Mouse (Mus musculus) C2C12 (cell line): ENCODE measurements around the gene Svs3a. TPM values are rescaled to one million over a fixed set of nuclear protein-coding genes. Genes with fewer than 3 reads are reported as not detected.
"Not testable (repeated sequence)": the region's sequence is repeated elsewhere in the genome, so short reads cannot be mapped to it uniquely, and the experiment has no call there.

Source experiments
- H3K27me3 ChIP-seq: one replicate; pipeline ENCODE4 v1.6.1; 2011; ENCODE audit not compliant: control insufficient read depth, insufficient read depth, insufficient read length
- H3K36me3 ChIP-seq: one replicate; pipeline ENCODE4 v1.6.1; 2011; ENCODE audit not compliant: control insufficient read depth, insufficient read depth
- H3K4me3 ChIP-seq: one replicate; pipeline ENCODE4 v1.5.1; 2011; ENCODE audit warnings: mild to moderate bottlenecking, control low read depth; ENCODE audit not compliant: poor library complexity, insufficient read depth, severe bottlenecking
- H3K79me2 ChIP-seq: one replicate; pipeline ENCODE4 v1.6.1; 2011; ENCODE audit not compliant: control insufficient read depth, insufficient read depth
- H3K79me3 ChIP-seq: one replicate; pipeline ENCODE4 v1.6.1; 2011; ENCODE audit warnings: low read depth, control low read depth
- H3ac ChIP-seq: one replicate; pipeline ENCODE3; 2011; ENCODE audit warnings: low read depth; ENCODE audit not compliant: control insufficient read depth, insufficient read length
- CEBPB ChIP-seq: IDR thresholded peaks from one replicate; pipeline ENCODE4 v1.6.1; 2011; ENCODE audit warnings: low read depth, mild to moderate bottlenecking, control low read depth, moderate library complexity
- CTCF ChIP-seq: IDR thresholded peaks from one replicate; pipeline ENCODE4 v1.5.1; 2011; ENCODE audit not compliant: control insufficient read depth, insufficient read depth, insufficient read length
- FOSL1 ChIP-seq: IDR thresholded peaks from one replicate; pipeline ENCODE4 v1.8.0; 2011; ENCODE audit warnings: mild to moderate bottlenecking, low read length; ENCODE audit not compliant: poor library complexity, insufficient read depth, severe bottlenecking
- MAX ChIP-seq: IDR thresholded peaks from one replicate; pipeline ENCODE4 v1.6.1; 2011; ENCODE audit warnings: mild to moderate bottlenecking, control low read depth
- MYOD1 ChIP-seq: IDR thresholded peaks from one replicate; pipeline ENCODE4 v1.6.1; 2011; ENCODE audit warnings: low read depth; ENCODE audit not compliant: control insufficient read depth, insufficient read length
- MYOG ChIP-seq: IDR thresholded peaks from one replicate; pipeline ENCODE4 v1.6.1; 2011; ENCODE audit not compliant: control insufficient read depth, insufficient read length; ENCODE audit errors: extremely low read depth
- USF1 ChIP-seq: IDR thresholded peaks from one replicate; pipeline ENCODE4 v1.6.1; 2011; ENCODE audit warnings: low read depth, mild to moderate bottlenecking, control low read depth, moderate library complexity
- long read RNA-seq, 2 experiments: library from polyadenylated mRNA; unstranded; transcript quantifications; one replicate each; pipeline ENCODE4 v2.0.0; 2019 to 2020
- polyA plus RNA-seq: library from polyadenylated mRNA; unstranded; fragments of >200 nt; fragmentation: generic; extraction: Trizol; gene quantifications from one replicate; pipeline ENCODE4 v1.2.1, GENCODE M21; 2012; ENCODE audit warnings: missing spikeins

Gene Svs3a
- not detected for polyA plus RNA-seq
- long read RNA-seq, experiment 1 = 0 reads
- long read RNA-seq, experiment 2 = 0 reads

DNA sequence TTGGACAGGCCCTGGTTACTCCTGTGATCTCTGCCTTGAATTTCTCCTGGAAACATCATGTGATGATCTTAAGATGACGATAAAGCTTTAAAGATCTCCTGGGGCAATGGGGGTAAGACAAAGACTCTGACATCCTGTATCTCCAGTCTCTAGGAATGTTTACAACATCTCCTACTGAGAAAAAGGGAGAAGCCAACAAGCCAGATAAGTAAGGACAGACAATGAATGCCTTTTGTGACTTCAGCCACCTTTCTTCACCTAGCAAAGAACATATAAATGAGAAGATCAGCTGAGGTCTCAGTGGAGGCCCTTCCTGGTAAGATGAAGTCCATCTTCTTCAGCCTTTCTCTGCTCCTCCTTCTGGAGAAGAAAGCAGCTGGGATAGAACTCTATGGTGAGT lies at the start of gene Svs3a:
TSS of gene Svs3a (plus strand) at position 301 of the 400 bp plus-strand sequence.
- not testable (repeated sequence) for H3K36me3 ChIP-seq, H3ac ChIP-seq, H3K79me3 ChIP-seq, H3K79me2 ChIP-seq, H3K4me3 ChIP-seq
- H3K27me3 ChIP-seq = peaks cover 15% of the 10 kb centered on the region

GRCm38 (mm10) chr2:164256540-164256939 lies 32.5 kb upstream of the Svs3a start, which contains the start of gene Svs3b:
Gene Svs3b, minus strand, starts transcription at chr2:164256640.
- H3K36me3 ChIP-seq, H3K4me3 ChIP-seq, H3K27me3 ChIP-seq, H3K79me3 ChIP-seq, H3ac ChIP-seq, H3K79me2 ChIP-seq: not testable (repeated sequence)

DNA sequence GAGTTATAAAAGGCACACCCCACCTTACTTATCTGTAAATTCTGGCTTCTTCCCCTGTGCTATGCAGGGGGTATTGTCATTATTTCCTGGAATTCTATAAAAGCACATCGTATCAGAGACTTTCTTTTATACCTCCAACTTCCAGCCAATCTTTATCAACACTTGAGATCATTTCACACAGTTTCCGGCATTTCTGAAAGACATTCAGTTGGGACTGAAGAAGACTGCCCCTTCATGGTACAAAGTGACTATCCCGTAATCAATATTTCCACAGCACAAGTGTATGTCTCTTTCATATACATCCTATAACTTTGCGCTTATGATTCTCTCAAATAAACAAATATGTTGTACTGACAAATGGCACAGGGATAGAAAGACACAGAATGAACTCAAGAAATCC lies 10.7 kb upstream of the Svs3a start, which contains the start of gene Svs4:
TSS of gene Svs4 (minus strand) at position 101 of the 400 bp plus-strand sequence.
- no peak for TF ChIP-seq CTCF
- TF ChIP-seq USF1 = no peak
- no peak for TF ChIP-seq MYOG
- TF ChIP-seq FOSL1 = no peak
- TF ChIP-seq CEBPB = no peak
- TF ChIP-seq MAX = no peak
- no peak for TF ChIP-seq MYOD1
- no peaks in the 10 kb centered on the region for H3K36me3 ChIP-seq
- H3K79me2 ChIP-seq = no peaks in the 10 kb centered on the region
- no peaks in the 10 kb centered on the region for H3K79me3 ChIP-seq
- H3K27me3 ChIP-seq = no peaks in the 10 kb centered on the region
- H3K4me3 ChIP-seq = no peak within 1 kb of the TSS
- H3ac ChIP-seq = no peak within 1 kb of the TSS

GRCm38 (mm10) chr2:164312599-164312998 lies 23.5 kb downstream of the Svs3a start:
- H3K79me3 ChIP-seq = no peaks in the 10 kb centered on the region
- no peak overlapping the region for H3K4me3 ChIP-seq
- no peak overlapping the region for H3ac ChIP-seq
- H3K79me2 ChIP-seq = no peaks in the 10 kb centered on the region
- no peaks in the 10 kb centered on the region for H3K36me3 ChIP-seq
- TF ChIP-seq CEBPB (no peak), USF1 (no peak), MAX (no peak), FOSL1 (no peak), MYOG (no peak), MYOD1 (no peak), CTCF (no peak)
- H3K27me3 ChIP-seq = peaks cover 5% of the 10 kb centered on the region

- not testable (repeated sequence) for H3K79me3 ChIP-seq, H3ac ChIP-seq, H3K4me3 ChIP-seq, H3K36me3 ChIP-seq, H3K79me2 ChIP-seq
- H3K27me3 ChIP-seq = peaks cover 11% of the 10 kb centered on the region
These were observed 26.4 kb downstream of the Svs3a start for GRCm38 (mm10) chr2:164315460-164315859.

- not testable (repeated sequence) for H3K79me2 ChIP-seq, H3ac ChIP-seq, H3K4me3 ChIP-seq, H3K36me3 ChIP-seq, H3K79me3 ChIP-seq
- peaks cover 11% of the 10 kb centered on the region for H3K27me3 ChIP-seq
These were observed 27.4 kb downstream of the Svs3a start, which contains the start of gene Svs6 for GRCm38 (mm10) chr2:164316451-164316850. Gene Svs6, plus strand, starts transcription at chr2:164316751.

- Histone ChIP-seq H3K36me3 (no peaks in the 10 kb centered on the region), H3K27me3 (peaks cover 11% of the 10 kb centered on the region), H3ac (no peak overlapping the region), H3K4me3 (no peak overlapping the region), H3K79me3 (no peaks in the 10 kb centered on the region), H3K79me2 (no peaks in the 10 kb centered on the region)
- TF ChIP-seq MAX (no peak), MYOG (no peak), CTCF (no peak), MYOD1 (no peak), USF1 (no peak), FOSL1 (no peak), CEBPB (no peak)
These were observed 31.9 kb downstream of the Svs3a start for GRCm38 (mm10) chr2:164320983-164321382.

GRCm38 (mm10) chr2:164332440-164332839 lies 43.4 kb downstream of the Svs3a start, which contains the start of gene Svs5:
Gene Svs5, plus strand, starts transcription at chr2:164332740.
- H3K79me3 ChIP-seq, H3ac ChIP-seq, H3K79me2 ChIP-seq, H3K36me3 ChIP-seq, H3K4me3 ChIP-seq: not testable (repeated sequence)
- H3K27me3 ChIP-seq = peaks cover 33% of the 10 kb centered on the region
